Mouse (Mus musculus): Measurements from ENCODE around the gene Gm43064.
"Not testable (repeated sequence)": the region's sequence is repeated elsewhere in the genome, so short reads cannot be mapped to it uniquely, and the experiment has no call there.

- TF ChIP-seq CTCF (IDR thresholded peaks at IDR 0.05; ENCODE audit: borderline replicate concordance, insufficient read depth, low read length); POLR2A (IDR thresholded peaks at IDR 0.05; ENCODE audit: low read depth, low read length): not testable (repeated sequence)
Measured at GRCm38 (mm10) chr3:103830681-103831080, 21.3 kb downstream of the Gm43064 start.
